Comparison of ENCODE assay signal across 16 mouse cellular contexts in genomic region chr6:73523658-73524057, GRCm38 (mm10). TPM values are rescaled to one million over a fixed set of nuclear protein-coding genes. Genes with fewer than 3 reads are reported as not detected.
A peak's percentile ranks its signal among the peaks of the same experiment; 100 is the strongest.
DNase-seq lines count a peak whose midpoint lies in the region; ATAC-seq and TF ChIP-seq lines count a peak whose summit lies in the region.
"Had no signal": no experiment of that assay in that cellular context is flagged by ENCODE, and none has a peak within 500 bp of the region (broad histone marks: within the 10 kb centered on the region; RNA-seq: fewer than 3 reads in every experiment).

No protein-coding gene starts in this region.

- TF ChIP-seq CTCF in liver, embryonic 14.5 days (IDR thresholded peaks at IDR 0.05; ENCODE audit: low read depth) = peak; percentile 61

- no peak for TF ChIP-seq EP300 in liver, embryonic 14.5 days (IDR thresholded peaks at IDR 0.05; ENCODE audit: low read depth)

- H3K27me3 ChIP-seq in liver, embryonic 12.5 days (replicated peaks) = no peaks in the 10 kb centered on the region
- no peaks in the 10 kb centered on the region for H3K27me3 ChIP-seq in liver, embryonic 14.5 days (ENCODE audit: control insufficient read depth, insufficient read depth, low read length)
- H3K27me3 ChIP-seq: embryonic facial prominence, embryonic 15.5 days; liver, embryonic 15.5 days; midbrain, embryonic 13.5 days had no signal

- H3K27ac ChIP-seq in liver, embryonic 12.5 days = no peak overlapping the region
- H3K27ac ChIP-seq in liver, embryonic 14.5 days = no peak overlapping the region
- H3K27ac ChIP-seq: embryonic facial prominence, embryonic 15.5 days; liver, embryonic 15.5 days; midbrain, embryonic 13.5 days had no signal

- no peak overlapping the region for H3K9ac ChIP-seq in liver, embryonic 12.5 days
- H3K9ac ChIP-seq in liver, embryonic 14.5 days (replicated peaks) = no peak overlapping the region
- H3K9ac ChIP-seq: embryonic facial prominence, embryonic 15.5 days; forebrain, postnatal 0 days; liver, embryonic 15.5 days; midbrain, embryonic 13.5 days had no signal

- no peaks in the 10 kb centered on the region for H3K9me3 ChIP-seq in liver, embryonic 12.5 days (replicated peaks)
- H3K9me3 ChIP-seq in liver, embryonic 14.5 days (ENCODE audit: control insufficient read depth, low read length) = no peaks in the 10 kb centered on the region
- H3K9me3 ChIP-seq: embryonic facial prominence, embryonic 15.5 days; liver, embryonic 15.5 days; midbrain, embryonic 13.5 days had no signal

- H3K4me2 ChIP-seq in liver, embryonic 12.5 days = no peak overlapping the region
- H3K4me2 ChIP-seq in liver, embryonic 14.5 days (ENCODE audit: low read depth) = no peak overlapping the region
- H3K4me2 ChIP-seq: embryonic facial prominence, embryonic 15.5 days; heart, embryonic 11.5 days; liver, embryonic 15.5 days; midbrain, embryonic 13.5 days had no signal

- WGBS in liver, embryonic 12.5 days (ENCODE audit: insufficient replicate concordance) = 46% methylated on average over 9 of the region's 9 CpGs
- WGBS in liver, embryonic 14.5 days (ENCODE audit: insufficient replicate concordance) = 45% methylated on average over 9 of the region's 9 CpGs

- peak; percentile 16 for DNase-seq in gastrocnemius, postnatal 10 days
- no peak for DNase-seq in gastrocnemius, postnatal 25 days
- peak; percentile 32 for DNase-seq in liver
- DNase-seq in ES-CJ7 (ENCODE audit: low read depth, low spot score) = peak; percentile 84
- no peak for DNase-seq in liver, embryonic 14.5 days (ENCODE audit: low read depth in 3 of 3, low spot score in 3 of 3)
- no peak for DNase-seq in left cerebral cortex, adult 11 months (ENCODE audit: low spot score)
- DNase-seq: cerebellum, adult 18-20 months; forebrain, postnatal 0 days had no signal

- H3K36me3 ChIP-seq in liver, embryonic 12.5 days = no peaks in the 10 kb centered on the region
- H3K36me3 ChIP-seq in liver, embryonic 14.5 days (replicated peaks; ENCODE audit: control insufficient read depth, insufficient read depth, low read depth) = no peaks in the 10 kb centered on the region
- H3K36me3 ChIP-seq: embryonic facial prominence, embryonic 15.5 days; liver, embryonic 15.5 days; midbrain, embryonic 13.5 days had no signal

- no peaks in the 10 kb centered on the region for H3K4me1 ChIP-seq in liver, embryonic 12.5 days
- no peaks in the 10 kb centered on the region for H3K4me1 ChIP-seq in liver, embryonic 14.5 days (replicated peaks; ENCODE audit: control insufficient read depth in 2 of 2, insufficient read depth in 2 of 2, low read length in 1 of 2)
- H3K4me1 ChIP-seq: embryonic facial prominence, embryonic 15.5 days; liver, embryonic 15.5 days; midbrain, embryonic 13.5 days had no signal

- ATAC-seq in liver, embryonic 12.5 days = no peak
- no peak for ATAC-seq in liver, embryonic 14.5 days (ENCODE audit: insufficient read depth)
- ATAC-seq in CD4-positive, CD25-positive, alpha-beta regulatory T cell, adult 4 months = no peak
- ATAC-seq: forebrain, postnatal 0 days; midbrain, embryonic 13.5 days had no signal

- no peak overlapping the region for H3K4me3 ChIP-seq in liver, embryonic 12.5 days
- no peak overlapping the region for H3K4me3 ChIP-seq in liver, embryonic 14.5 days (ENCODE audit: insufficient read depth in 1 of 2, low read depth in 2 of 2, low read length in 2 of 2)
- H3K4me3 ChIP-seq: embryonic facial prominence, embryonic 15.5 days; liver, embryonic 15.5 days; midbrain, embryonic 13.5 days had no signal

RNA-seq across cellular contexts. Expression of gene 4931417E11Rik, which starts 54.2 kb away (rescaled TPM):
- not detected for total RNA-seq in gastrocnemius, postnatal 10 days (2021)
- not detected for total RNA-seq in gastrocnemius, postnatal 25 days (2021)
- not detected in 2 replicates for polyA plus RNA-seq in liver, embryonic 12.5 days (2016; fragmentation: Nextera tagmentation; extraction: Ambion mirVana)
- not detected in 2 replicates for polyA plus RNA-seq in liver, embryonic 14.5 days (2012; rRNA removed)
- not detected in 2 replicates for polyA plus RNA-seq in liver, embryonic 14.5 days (2014; fragmentation: Nextera tagmentation; extraction: Ambion mirVana)
- not detected for polyA plus RNA-seq in CD4-positive, CD25-positive, alpha-beta regulatory T cell, adult 4 months (2017; shearing (Covaris generic))
- total RNA-seq: forebrain, postnatal 0 days; layer of hippocampus, postnatal 14 days had no signal
- polyA plus RNA-seq: embryonic facial prominence, embryonic 15.5 days; forebrain, postnatal 0 days; heart, embryonic 11.5 days; liver, embryonic 15.5 days; midbrain, embryonic 13.5 days; spleen, adult 2 months had no signal

Comparison
In these comparisons a context has a peak if more than half of its experiments do, and no peak if none do; other contexts are left out.
1. DNase-seq: peak in gastrocnemius, postnatal 10 days (single experiment), liver (single experiment) and ES-CJ7 (single experiment); none in gastrocnemius, postnatal 25 days (single experiment), liver, embryonic 14.5 days (0 of 3) and left cerebral cortex, adult 11 months (single experiment).